Mouse (Mus musculus): ENCODE data around the gene Cdk2. TPM values are rescaled to one million over a fixed set of nuclear protein-coding genes. Genes with fewer than 3 reads are reported as not detected.

Cdk2 gene
- polyA plus RNA-seq, 1 experiment from 2014 or later: 85.5 TPM

DNA sequence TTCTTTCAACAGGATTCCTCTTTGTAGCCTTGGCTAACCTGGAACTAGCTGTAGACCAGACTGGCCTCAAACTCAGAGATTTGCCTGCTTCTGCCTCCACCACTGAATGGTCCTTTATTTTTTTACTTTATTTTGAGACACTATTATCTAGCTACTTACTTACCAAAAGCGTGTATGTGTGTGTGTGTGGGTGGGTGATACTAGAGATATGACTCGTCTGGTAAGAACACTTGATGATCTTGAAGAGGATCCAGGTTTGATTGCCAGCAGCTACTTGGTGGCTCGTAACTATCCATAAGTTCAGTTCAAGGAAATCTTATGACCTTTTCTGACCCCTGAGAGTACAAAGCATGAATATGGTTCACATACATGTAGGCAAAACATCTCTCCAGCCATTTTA is 39.5 kb downstream of the Cdk2 start:
- no peak overlapping the region for H3K4me3 ChIP-seq
- no peak overlapping the region for H3K27ac ChIP-seq (replicated peaks)
- ATAC-seq (ENCODE audit: low FRiP score, low read depth): no peak
- 0 out of 2 replicates have a peak, but pooled peaks cover 3% of the 10 kb centered on the region for H3K27me3 ChIP-seq
- H3K36me3 ChIP-seq: no peaks in the 10 kb centered on the region
- H3K4me1 ChIP-seq: peaks cover 8% of the 10 kb centered on the region
- H3K9me3 ChIP-seq: no peaks in the 10 kb centered on the region
- H3K9ac ChIP-seq (replicated peaks): no peak overlapping the region
- H3K4me2 ChIP-seq (replicated peaks): no peak overlapping the region
- WGBS: 87% methylated on average over 3 of the region's 3 CpGs

GRCm38 (mm10) chr10:128664808-128665207 is 40.0 kb downstream of the Cdk2 start:
- no peak overlapping the region for H3K9ac ChIP-seq (replicated peaks)
- 81% methylated on average over 3 of the region's 3 CpGs for WGBS

GRCm38 (mm10) chr10:128663441-128664220 is 41.2 kb downstream of the Cdk2 start:
- no peak overlapping the region for H3K4me2 ChIP-seq (replicated peaks)
- no peak for ATAC-seq (ENCODE audit: low FRiP score, low read depth)
- no peaks in the 10 kb centered on the region for H3K36me3 ChIP-seq
- H3K4me3 ChIP-seq: no peak overlapping the region
- H3K27ac ChIP-seq (replicated peaks): no peak overlapping the region
- H3K9ac ChIP-seq (replicated peaks): no peak overlapping the region
- peaks cover 5% of the 10 kb centered on the region for H3K4me1 ChIP-seq
- H3K27me3 ChIP-seq: no peaks in the 10 kb centered on the region
- no peaks in the 10 kb centered on the region for H3K9me3 ChIP-seq
- WGBS: 71% methylated on average over 5 of the region's 5 CpGs

More at GRCm38 (mm10) chr10:128664808-128665207, 40.0 kb downstream of the Cdk2 start:
- Histone ChIP-seq H3K27ac (replicated peaks) (no peak overlapping the region), H3K36me3 (no peaks in the 10 kb centered on the region), H3K4me1 (peaks cover 8% of the 10 kb centered on the region), H3K4me3 (no peak overlapping the region), H3K4me2 (replicated peaks) (no peak overlapping the region), H3K9me3 (no peaks in the 10 kb centered on the region), H3K27me3 (no peaks in the 10 kb centered on the region)
- ATAC-seq (ENCODE audit: low FRiP score, low read depth): no peak

DNA sequence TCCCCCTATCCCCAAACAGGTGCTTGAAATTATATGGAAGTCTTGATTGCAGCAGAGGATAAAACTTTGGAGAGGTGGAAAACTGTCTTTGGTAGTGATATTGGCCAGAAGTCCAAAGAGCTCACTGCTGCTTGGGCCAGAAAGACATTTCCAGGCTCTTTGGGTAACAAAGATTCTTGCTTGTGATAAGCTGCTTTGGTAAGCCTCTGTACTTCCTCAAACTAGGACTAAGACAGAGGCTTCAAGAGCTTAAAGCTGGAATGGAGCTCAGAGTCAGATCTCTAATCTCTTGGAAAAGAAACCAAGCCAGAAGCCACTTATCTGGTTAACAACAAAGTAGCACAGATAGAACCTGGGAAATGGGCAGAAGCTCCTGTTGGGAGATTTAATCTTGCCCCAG is 42.4 kb downstream of the Cdk2 start:
- H3K4me3 ChIP-seq: no peak overlapping the region
- no peaks in the 10 kb centered on the region for H3K4me1 ChIP-seq
- H3K4me2 ChIP-seq (replicated peaks): no peak overlapping the region
- H3K27me3 ChIP-seq: no peaks in the 10 kb centered on the region
- H3K36me3 ChIP-seq: no peaks in the 10 kb centered on the region
- H3K9ac ChIP-seq (replicated peaks): no peak overlapping the region
- H3K27ac ChIP-seq (replicated peaks): no peak overlapping the region
- no peaks in the 10 kb centered on the region for H3K9me3 ChIP-seq
- no peak for ATAC-seq (ENCODE audit: low FRiP score, low read depth)

- H3K27ac ChIP-seq (replicated peaks): no peak overlapping the region
- H3K36me3 ChIP-seq: no peaks in the 10 kb centered on the region
- 57% methylated on average over 9 of the region's 9 CpGs for WGBS
These were observed 45.3 kb downstream of the Cdk2 start for GRCm38 (mm10) chr10:128659490-128659889.

DNA sequence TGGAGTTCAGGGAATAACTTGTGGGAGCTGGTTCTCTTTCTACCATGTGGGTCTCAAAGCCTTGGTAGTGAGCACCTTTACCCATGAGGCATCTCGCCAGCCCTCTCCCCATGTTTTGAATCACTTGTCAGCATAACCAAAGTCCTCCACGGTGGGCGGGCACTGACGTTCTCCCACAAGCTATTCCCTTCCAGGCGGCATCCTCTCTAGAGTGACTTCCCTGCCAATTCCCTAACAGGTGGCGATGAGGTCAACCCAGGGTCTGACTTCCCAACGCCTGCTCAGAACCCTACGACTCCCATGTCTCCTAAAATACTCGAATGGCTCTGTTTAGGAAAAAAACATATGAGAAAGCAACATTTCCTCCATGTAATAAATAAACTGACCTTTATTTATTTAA is 47.0 kb downstream of the Cdk2 start:
- no peaks in the 10 kb centered on the region for H3K36me3 ChIP-seq
- no peak overlapping the region for H3K9ac ChIP-seq (replicated peaks)
- no peak for ATAC-seq (ENCODE audit: low FRiP score, low read depth)
- no peaks in the 10 kb centered on the region for H3K9me3 ChIP-seq
- H3K27ac ChIP-seq (replicated peaks): no peak overlapping the region
- WGBS: 67% methylated on average over 9 of the region's 9 CpGs
- H3K4me3 ChIP-seq: no peak overlapping the region
- H3K27me3 ChIP-seq: no peaks in the 10 kb centered on the region
- no peak overlapping the region for H3K4me2 ChIP-seq (replicated peaks)
- H3K4me1 ChIP-seq: no peaks in the 10 kb centered on the region

More at GRCm38 (mm10) chr10:128659490-128659889, 45.3 kb downstream of the Cdk2 start:
- no peak overlapping the region for H3K4me3 ChIP-seq
- no peaks in the 10 kb centered on the region for H3K9me3 ChIP-seq
- H3K9ac ChIP-seq (replicated peaks): no peak overlapping the region
- ATAC-seq (ENCODE audit: low FRiP score, low read depth): no peak
- H3K4me1 ChIP-seq: no peaks in the 10 kb centered on the region
- no peak overlapping the region for H3K4me2 ChIP-seq (replicated peaks)
- H3K27me3 ChIP-seq: no peaks in the 10 kb centered on the region

- Histone ChIP-seq H3K27ac (replicated peaks) (no peak overlapping the region), H3K9ac (replicated peaks) (no peak overlapping the region), H3K36me3 (no peaks in the 10 kb centered on the region), H3K27me3 (no peaks in the 10 kb centered on the region), H3K9me3 (no peaks in the 10 kb centered on the region), H3K4me1 (no peaks in the 10 kb centered on the region), H3K4me2 (replicated peaks) (no peak overlapping the region), H3K4me3 (no peak overlapping the region)
- ATAC-seq (ENCODE audit: low FRiP score, low read depth): no peak
- 97% methylated on average over 1 of the region's 1 CpGs for WGBS
These were observed 48.1 kb downstream of the Cdk2 start for GRCm38 (mm10) chr10:128656731-128657130.

- H3K27ac ChIP-seq (replicated peaks): no peak overlapping the region
- WGBS: 90% methylated on average over 3 of the region's 3 CpGs
- ATAC-seq (ENCODE audit: low FRiP score, low read depth): no peak
- no peak overlapping the region for H3K4me2 ChIP-seq (replicated peaks)
- H3K9me3 ChIP-seq: no peaks in the 10 kb centered on the region
- H3K27me3 ChIP-seq: no peaks in the 10 kb centered on the region
- H3K36me3 ChIP-seq: no peaks in the 10 kb centered on the region
- no peak overlapping the region for H3K4me3 ChIP-seq
- no peak overlapping the region for H3K9ac ChIP-seq (replicated peaks)
- no peaks in the 10 kb centered on the region for H3K4me1 ChIP-seq
These were observed 49.6 kb downstream of the Cdk2 start for GRCm38 (mm10) chr10:128655254-128655653.

- Histone ChIP-seq H3K36me3 (no peaks in the 10 kb centered on the region), H3K27ac (replicated peaks) (no peak overlapping the region), H3K9ac (replicated peaks) (no peak overlapping the region), H3K27me3 (no peaks in the 10 kb centered on the region), H3K4me3 (no peak overlapping the region), H3K4me2 (replicated peaks) (no peak overlapping the region), H3K9me3 (no peaks in the 10 kb centered on the region), H3K4me1 (no peaks in the 10 kb centered on the region)
- ATAC-seq (ENCODE audit: low FRiP score, low read depth): no peak
- WGBS: 69% methylated on average over 4 of the region's 4 CpGs
These were observed 51.0 kb downstream of the Cdk2 start for GRCm38 (mm10) chr10:128653866-128654265.

Other genes with a start within 250 kb of the Cdk2 start
- 188 and 202 TPM in 2 replicates for gene Smarcc2, start 245.8 kb downstream of the Cdk2 start, polyA plus RNA-seq (2016; fragmentation: Nextera tagmentation; extraction: Ambion mirVana)
- gene Myl6, start 210.9 kb downstream of the Cdk2 start, polyA plus RNA-seq (2016; fragmentation: Nextera tagmentation; extraction: Ambion mirVana): 747 and 793 TPM in 2 replicates
- gene Myl6b, start 206.3 kb downstream of the Cdk2 start, polyA plus RNA-seq (2016; fragmentation: Nextera tagmentation; extraction: Ambion mirVana): 2.7 and 3.0 TPM in 2 replicates
- 25.6 and 26.6 TPM in 2 replicates for gene Esyt1, start 179.2 kb downstream of the Cdk2 start, polyA plus RNA-seq (2016; fragmentation: Nextera tagmentation; extraction: Ambion mirVana)
- 20.1 and 22.5 TPM in 2 replicates for gene Zc3h10, start 157.3 kb downstream of the Cdk2 start, polyA plus RNA-seq (2016; fragmentation: Nextera tagmentation; extraction: Ambion mirVana)
- 2,391 and 2,602 TPM in 2 replicates for gene Rpl41, start 155.7 kb downstream of the Cdk2 start, polyA plus RNA-seq (2016; fragmentation: Nextera tagmentation; extraction: Ambion mirVana)
- 164 and 170 TPM in 2 replicates for gene Pa2g4, start 139.0 kb downstream of the Cdk2 start, polyA plus RNA-seq (2016; fragmentation: Nextera tagmentation; extraction: Ambion mirVana)
- 0.76 and 0.94 TPM in 2 replicates for gene Erbb3, start 115.4 kb downstream of the Cdk2 start, polyA plus RNA-seq (2016; fragmentation: Nextera tagmentation; extraction: Ambion mirVana)
- gene Rps26, start 78.3 kb downstream of the Cdk2 start, polyA plus RNA-seq (2016; fragmentation: Nextera tagmentation; extraction: Ambion mirVana): 444 and 507 TPM in 2 replicates
- gene Ikzf4, start 59.0 kb downstream of the Cdk2 start, polyA plus RNA-seq (2016; fragmentation: Nextera tagmentation; extraction: Ambion mirVana): 8.3 and 10.4 TPM in 2 replicates
- gene Suox, start 31.0 kb downstream of the Cdk2 start, polyA plus RNA-seq (2016; fragmentation: Nextera tagmentation; extraction: Ambion mirVana): 12.5 and 13.6 TPM in 2 replicates
- 96.5 and 102 TPM in 2 replicates for gene Rab5b, start 8.8 kb downstream of the Cdk2 start, polyA plus RNA-seq (2016; fragmentation: Nextera tagmentation; extraction: Ambion mirVana)
- 0.90 and 1.1 TPM in 2 replicates for gene Pmel, start 836 bp downstream of the Cdk2 start, polyA plus RNA-seq (2016; fragmentation: Nextera tagmentation; extraction: Ambion mirVana)
- gene Dgka, start 39.8 kb upstream of the Cdk2 start, polyA plus RNA-seq (2016; fragmentation: Nextera tagmentation; extraction: Ambion mirVana): 3.9 and 4.8 TPM in 2 replicates
- gene Pym1, start 42.9 kb upstream of the Cdk2 start, polyA plus RNA-seq (2016; fragmentation: Nextera tagmentation; extraction: Ambion mirVana): 50.5 and 54.6 TPM in 2 replicates
- gene Mmp19, start 85.9 kb upstream of the Cdk2 start, polyA plus RNA-seq (2016; fragmentation: Nextera tagmentation; extraction: Ambion mirVana): 0.61 and 0.97 TPM in 2 replicates
- gene Dnajc14, start 99.0 kb upstream of the Cdk2 start, polyA plus RNA-seq (2016; fragmentation: Nextera tagmentation; extraction: Ambion mirVana): 57.9 and 59.8 TPM in 2 replicates
- gene Tmem198b, start 99.3 kb upstream of the Cdk2 start, polyA plus RNA-seq (2016; fragmentation: Nextera tagmentation; extraction: Ambion mirVana): 21.4 and 24.0 TPM in 2 replicates
- 217 and 219 TPM in 2 replicates for gene Sarnp, start 112.3 kb upstream of the Cdk2 start, polyA plus RNA-seq (2016; fragmentation: Nextera tagmentation; extraction: Ambion mirVana)
- gene Ormdl2, start 116.6 kb upstream of the Cdk2 start, polyA plus RNA-seq (2016; fragmentation: Nextera tagmentation; extraction: Ambion mirVana): 38.5 and 41.7 TPM in 2 replicates
- 10.8 and 12.0 TPM in 2 replicates for gene Gdf11, start 186.7 kb upstream of the Cdk2 start, polyA plus RNA-seq (2016; fragmentation: Nextera tagmentation; extraction: Ambion mirVana)
- 168 and 190 TPM in 2 replicates for gene Cd63, start 196.0 kb upstream of the Cdk2 start, polyA plus RNA-seq (2016; fragmentation: Nextera tagmentation; extraction: Ambion mirVana)
- 16.2 and 16.6 TPM in 2 replicates for gene Rdh5, start 217.9 kb upstream of the Cdk2 start, polyA plus RNA-seq (2016; fragmentation: Nextera tagmentation; extraction: Ambion mirVana)
- gene Bloc1s1, start 219.0 kb upstream of the Cdk2 start, polyA plus RNA-seq (2016; fragmentation: Nextera tagmentation; extraction: Ambion mirVana): 235 and 249 TPM in 2 replicates
- gene Itga7, start 228.8 kb upstream of the Cdk2 start, polyA plus RNA-seq (2016; fragmentation: Nextera tagmentation; extraction: Ambion mirVana): 2.1 TPM in 2 replicates

Data from midbrain, embryonic 12.5 days (tissue).